Mouse (Mus musculus): Measurements from ENCODE around the gene Ddx23.

DNA sequence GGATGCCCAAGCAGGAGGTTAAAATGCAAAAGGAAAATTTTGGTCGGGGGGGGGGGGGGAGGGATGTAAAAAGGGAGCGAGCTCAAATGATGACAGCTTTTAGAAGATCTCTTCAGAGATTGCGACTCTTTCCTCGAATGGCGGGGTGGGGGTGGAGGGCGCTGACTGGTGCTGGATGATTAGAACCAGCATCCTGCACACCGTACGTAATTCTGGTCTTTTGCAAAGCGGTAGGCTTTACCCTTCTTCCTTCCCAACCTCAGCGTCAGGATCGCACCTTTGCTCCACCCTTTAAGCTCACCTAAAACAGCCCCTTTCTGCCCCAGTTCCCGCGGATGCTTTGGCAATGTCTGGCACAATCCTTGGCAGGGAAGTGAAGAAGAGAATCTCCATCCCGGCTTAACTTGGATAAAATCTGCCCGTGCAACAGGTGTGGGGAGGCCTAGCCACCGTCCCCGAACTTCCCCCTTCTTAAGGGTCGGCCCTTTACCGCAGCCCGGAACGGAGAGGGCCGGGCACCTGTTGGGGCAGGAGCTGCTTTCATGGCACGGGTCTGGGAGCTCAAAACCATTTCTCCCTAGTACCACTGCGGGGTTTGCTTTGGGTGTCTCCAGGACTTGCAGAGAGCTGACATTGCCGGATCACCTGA lies 28.7 kb downstream of the Ddx23 start:
- TF ChIP-seq POLR2A (IDR thresholded peaks at IDR 0.05; ENCODE audit: extremely low read depth, insufficient read depth, low read length) = no peak
- TF ChIP-seq CTCF (IDR thresholded peaks at IDR 0.05; ENCODE audit: extremely low read depth, insufficient read depth, low read length) = no peak
